Mouse (Mus musculus): ENCODE results near the gene Angpt4. TPM values are rescaled to one million over a fixed set of nuclear protein-coding genes. Genes with fewer than 3 reads are reported as not detected.

The Angpt4 gene
- total and polyA plus RNA-seq, 2 experiments from 2014 or later, result 0.12 TPM; not detected in 1

- Histone ChIP-seq H3K36me3 (replicated peaks; ENCODE audit: control insufficient read depth, insufficient read depth, low read length) (no peaks in the 10 kb centered on the region), H3K9ac (replicated peaks; ENCODE audit: low read depth, low read length) (no peak overlapping the region), H3K9me3 (replicated peaks; ENCODE audit: control insufficient read depth, low read length) (no peaks in the 10 kb centered on the region), H3K27me3 (ENCODE audit: control insufficient read depth, insufficient read depth, low read length) (no peaks in the 10 kb centered on the region), H3K4me1 (ENCODE audit: control insufficient read depth, insufficient read depth) (no peaks in the 10 kb centered on the region), H3K4me2 (ENCODE audit: low read depth, low read length) (no peak overlapping the region), H3K4me3 (ENCODE audit: low read depth, low read length) (no peak overlapping the region), H3K27ac (ENCODE audit: low read depth) (no peak overlapping the region)
- no peak for TF ChIP-seq CTCF (IDR thresholded peaks at IDR 0.05; ENCODE audit: low read depth)
- TF ChIP-seq EP300 (IDR thresholded peaks at IDR 0.05; ENCODE audit: low read depth), result no peak
- 34% methylated on average over 3 of the region's 3 CpGs for WGBS
- ATAC-seq (ENCODE audit: insufficient read depth, low read depth) (no peak), DNase-seq (ENCODE audit: low spot score) (no peak)
Measured at GRCm38 (mm10) chr2:151904636-151905035, 6.4 kb upstream of the Angpt4 start.

- Histone ChIP-seq H3K27me3 (ENCODE audit: control insufficient read depth, insufficient read depth, low read length) (no peaks in the 10 kb centered on the region), H3K4me1 (ENCODE audit: control insufficient read depth, insufficient read depth) (peaks cover 11% of the 10 kb centered on the region), H3K27ac (ENCODE audit: low read depth) (no peak overlapping the region), H3K9ac (replicated peaks; ENCODE audit: low read depth, low read length) (no peak overlapping the region), H3K4me3 (ENCODE audit: low read depth, low read length) (no peak overlapping the region), H3K4me2 (ENCODE audit: low read depth, low read length) (no peak overlapping the region), H3K36me3 (replicated peaks; ENCODE audit: control insufficient read depth, insufficient read depth, low read length) (no peaks in the 10 kb centered on the region), H3K9me3 (replicated peaks; ENCODE audit: control insufficient read depth, low read length) (no peaks in the 10 kb centered on the region)
- 67% methylated on average over 2 of the region's 2 CpGs for WGBS
- no peak for DNase-seq (ENCODE audit: low spot score)
- ATAC-seq (ENCODE audit: insufficient read depth, low read depth), result no peak
- TF ChIP-seq EP300 (IDR thresholded peaks at IDR 0.05; ENCODE audit: low read depth) (no peak), CTCF (IDR thresholded peaks at IDR 0.05; ENCODE audit: low read depth) (no peak)
Measured at GRCm38 (mm10) chr2:151907020-151907419, 4.0 kb upstream of the Angpt4 start.

- Histone ChIP-seq H3K4me3 (ENCODE audit: low read depth, low read length) (no peak overlapping the region), H3K27ac (ENCODE audit: low read depth) (no peak overlapping the region), H3K36me3 (replicated peaks; ENCODE audit: control insufficient read depth, insufficient read depth, low read length) (no peaks in the 10 kb centered on the region), H3K4me1 (ENCODE audit: control insufficient read depth, insufficient read depth) (peaks cover 11% of the 10 kb centered on the region), H3K9ac (replicated peaks; ENCODE audit: low read depth, low read length) (no peak overlapping the region), H3K9me3 (replicated peaks; ENCODE audit: control insufficient read depth, low read length) (no peaks in the 10 kb centered on the region), H3K27me3 (ENCODE audit: control insufficient read depth, insufficient read depth, low read length) (no peaks in the 10 kb centered on the region), H3K4me2 (ENCODE audit: low read depth, low read length) (no peak overlapping the region)
- WGBS, result 71% methylated on average over 3 of the region's 3 CpGs
- ATAC-seq (ENCODE audit: insufficient read depth, low read depth) (no peak), DNase-seq (ENCODE audit: low spot score) (no peak)
- TF ChIP-seq CTCF (IDR thresholded peaks at IDR 0.05; ENCODE audit: low read depth), result no peak
- TF ChIP-seq EP300 (IDR thresholded peaks at IDR 0.05; ENCODE audit: low read depth), result no peak
Measured at GRCm38 (mm10) chr2:151909386-151909785, 1.6 kb upstream of the Angpt4 start.

- Histone ChIP-seq H3K27ac (ENCODE audit: low read depth) (no peak overlapping the region), H3K4me1 (ENCODE audit: control insufficient read depth, insufficient read depth) (peaks cover 11% of the 10 kb centered on the region), H3K27me3 (ENCODE audit: control insufficient read depth, insufficient read depth, low read length) (no peaks in the 10 kb centered on the region), H3K4me2 (ENCODE audit: low read depth, low read length) (no peak overlapping the region), H3K36me3 (replicated peaks; ENCODE audit: control insufficient read depth, insufficient read depth, low read length) (no peaks in the 10 kb centered on the region), H3K9ac (replicated peaks; ENCODE audit: low read depth, low read length) (no peak overlapping the region), H3K9me3 (replicated peaks; ENCODE audit: control insufficient read depth, low read length) (no peaks in the 10 kb centered on the region), H3K4me3 (ENCODE audit: low read depth, low read length) (no peak overlapping the region)
- WGBS, result 30% methylated on average over 5 of the region's 5 CpGs
- no peak for ATAC-seq (ENCODE audit: insufficient read depth, low read depth)
- DNase-seq (ENCODE audit: low spot score), result no peak
- TF ChIP-seq CTCF (IDR thresholded peaks at IDR 0.05; ENCODE audit: low read depth) (no peak), EP300 (IDR thresholded peaks at IDR 0.05; ENCODE audit: low read depth) (no peak)
Measured at GRCm38 (mm10) chr2:151910498-151910897, 512 bp upstream of the Angpt4 start.

GRCm38 (mm10) chr2:151911751-151912150 lies 741 bp downstream of the Angpt4 start:
- no peak overlapping the region for H3K27ac ChIP-seq (ENCODE audit: low read depth)

GRCm38 (mm10) chr2:151914120-151914519 lies 3.1 kb downstream of the Angpt4 start:
- no peak for TF ChIP-seq CTCF (IDR thresholded peaks at IDR 0.05; ENCODE audit: low read depth)
- no peak for TF ChIP-seq EP300 (IDR thresholded peaks at IDR 0.05; ENCODE audit: low read depth)
- 71% methylated on average over 5 of the region's 5 CpGs for WGBS

More at GRCm38 (mm10) chr2:151911751-151912150, 741 bp downstream of the Angpt4 start:
- DNase-seq (ENCODE audit: low spot score) (no peak), ATAC-seq (ENCODE audit: insufficient read depth, low read depth) (no peak)
- TF ChIP-seq EP300 (IDR thresholded peaks at IDR 0.05; ENCODE audit: low read depth), result no peak
- no peak for TF ChIP-seq CTCF (IDR thresholded peaks at IDR 0.05; ENCODE audit: low read depth)
- Histone ChIP-seq H3K4me1 (ENCODE audit: control insufficient read depth, insufficient read depth) (peaks cover 11% of the 10 kb centered on the region), H3K9ac (replicated peaks; ENCODE audit: low read depth, low read length) (no peak overlapping the region), H3K4me2 (ENCODE audit: low read depth, low read length) (no peak overlapping the region), H3K4me3 (ENCODE audit: low read depth, low read length) (no peak overlapping the region), H3K36me3 (replicated peaks; ENCODE audit: control insufficient read depth, insufficient read depth, low read length) (no peaks in the 10 kb centered on the region), H3K27me3 (ENCODE audit: control insufficient read depth, insufficient read depth, low read length) (no peaks in the 10 kb centered on the region), H3K9me3 (replicated peaks; ENCODE audit: control insufficient read depth, low read length) (no peaks in the 10 kb centered on the region)
- WGBS, result 64% methylated on average over 3 of the region's 3 CpGs

More at GRCm38 (mm10) chr2:151914120-151914519, 3.1 kb downstream of the Angpt4 start:
- H3K4me2 ChIP-seq (ENCODE audit: low read depth, low read length), result no peak overlapping the region
- peaks cover 15% of the 10 kb centered on the region for H3K4me1 ChIP-seq (ENCODE audit: control insufficient read depth, insufficient read depth)
- H3K27ac ChIP-seq (ENCODE audit: low read depth), result no peak overlapping the region
- no peak for ATAC-seq (ENCODE audit: insufficient read depth, low read depth)
- no peak for DNase-seq (ENCODE audit: low spot score)
- H3K27me3 ChIP-seq (ENCODE audit: control insufficient read depth, insufficient read depth, low read length), result no peaks in the 10 kb centered on the region
- H3K9ac ChIP-seq (replicated peaks; ENCODE audit: low read depth, low read length), result no peak overlapping the region
- H3K9me3 ChIP-seq (replicated peaks; ENCODE audit: control insufficient read depth, low read length), result no peaks in the 10 kb centered on the region
- no peak overlapping the region for H3K4me3 ChIP-seq (ENCODE audit: low read depth, low read length)
- H3K36me3 ChIP-seq (replicated peaks; ENCODE audit: control insufficient read depth, insufficient read depth, low read length), result no peaks in the 10 kb centered on the region

Data from heart, postnatal 0 days (tissue).